Mouse (Mus musculus) T-helper 1 cell (primary cell): ENCODE measurements at regions not wholly inside any gene's neighbourhood (a gene's known extent, or its start where the extent isn't known, plus 50 kb on each side); places are given as distances from the start of the nearest gene placed in this dataset.

Experiments
- in situ Hi-C: fragments of 300-600 bp; cut with MboI, MseI; formaldehyde crosslinking; loops from one replicate; pipeline ENCODE4 v1.15.1; 2025; ENCODE audit warnings: high pct_unique_total_duplicates

GRCm38 (mm10) chr9:16994169-16994568 lies 493.1 kb upstream of the Fat3 start:
- in situ Hi-C loops, result no loop called here

GRCm38 (mm10) chr9:16988114-16988513 lies 487.0 kb upstream of the Fat3 start:
- in situ Hi-C loops, result no loop called here

GRCm38 (mm10) chr9:16977321-16977720 lies 476.2 kb upstream of the Fat3 start:
- in situ Hi-C loops, result loop anchor here (5.0 kb wide), 1 partner anchor 65 kb away; no protein-coding TSS in a partner anchor

DNA sequence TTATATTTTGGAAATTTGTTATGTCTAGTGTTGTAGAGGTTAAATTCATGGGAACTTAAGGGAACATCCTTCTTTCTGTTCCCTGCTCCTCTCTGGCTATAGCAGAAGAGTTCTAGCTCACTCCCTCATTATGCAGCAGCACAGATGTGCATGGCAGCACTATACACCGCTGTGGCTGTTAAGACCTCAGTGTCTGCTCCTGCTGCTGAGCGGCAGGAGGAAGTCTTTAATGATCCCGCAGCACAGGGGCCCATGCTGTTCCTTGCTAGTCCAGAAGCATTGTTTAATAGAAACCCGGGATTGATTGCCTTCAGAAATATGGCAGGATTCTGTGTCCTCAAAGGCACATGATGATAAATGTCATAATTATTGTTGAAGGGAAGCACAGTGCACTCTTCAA lies 469.3 kb upstream of the Fat3 start:
- in situ Hi-C loops, result no loop called here

DNA sequence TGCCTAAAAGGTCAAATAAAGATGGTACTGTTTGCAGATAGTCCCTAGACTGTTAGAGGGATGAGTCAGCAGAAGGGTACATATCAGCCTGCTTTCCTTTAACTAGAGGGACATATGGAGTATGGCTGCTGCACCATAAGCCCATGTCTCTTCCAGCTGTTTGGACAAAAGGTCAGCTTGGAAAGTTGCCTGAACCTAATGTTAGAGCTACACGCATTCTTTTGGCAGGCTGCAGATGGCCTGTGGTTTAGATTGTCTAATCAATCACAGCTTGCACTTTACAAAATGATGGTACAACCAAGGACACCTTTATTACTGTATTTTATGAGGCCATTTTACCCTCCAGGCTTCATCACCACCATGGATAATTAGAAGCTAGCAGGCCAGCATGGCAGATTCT lies 432.5 kb upstream of the Fat3 start:
- in situ Hi-C loops, result no loop called here

DNA sequence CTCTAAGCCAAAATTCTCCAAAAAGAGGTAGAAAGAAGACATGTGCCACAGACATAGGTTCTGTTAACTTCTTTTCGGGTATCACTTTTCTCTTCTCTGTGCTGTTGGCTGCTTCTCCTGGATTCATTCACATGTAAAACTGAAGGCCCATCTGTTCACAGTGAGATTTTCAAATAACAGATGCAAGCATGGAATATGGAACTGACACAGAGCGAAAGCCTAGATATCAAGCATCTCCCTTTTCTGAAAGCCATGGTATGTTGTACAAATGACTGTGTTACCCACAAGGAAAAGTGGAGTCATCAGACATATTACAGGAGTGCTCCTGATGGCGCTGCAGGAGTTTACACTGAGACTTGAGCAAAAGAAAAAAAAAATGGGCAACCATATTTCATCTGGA lies 430.5 kb upstream of the Fat3 start:
- in situ Hi-C loops, result no loop called here

GRCm38 (mm10) chr9:16926315-16926984 lies 425.4 kb upstream of the Fat3 start:
- in situ Hi-C loops, result no loop called here

DNA sequence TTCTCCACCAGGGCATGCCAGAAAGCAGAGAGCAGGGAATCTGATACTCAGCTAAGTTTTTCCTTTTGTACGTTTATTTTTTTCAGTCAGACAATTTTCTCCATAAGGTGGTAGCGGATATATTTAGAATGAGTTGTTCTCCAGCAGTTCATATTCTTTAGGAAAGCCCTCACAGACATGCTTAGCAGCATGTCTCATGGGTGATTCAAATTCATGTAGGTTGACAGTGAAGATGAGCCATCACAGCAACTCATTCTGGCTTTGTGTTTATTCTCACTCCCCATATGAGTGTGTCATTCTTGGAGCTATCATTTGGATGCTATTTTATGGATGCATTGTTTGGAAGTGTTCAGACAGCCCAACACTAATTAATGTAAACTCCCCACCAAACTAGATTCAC lies 424.2 kb upstream of the Fat3 start:
- in situ Hi-C loops, result no loop called here

GRCm38 (mm10) chr9:16906155-16906554 lies 405.1 kb upstream of the Fat3 start:
- in situ Hi-C loops, result no loop called here

DNA sequence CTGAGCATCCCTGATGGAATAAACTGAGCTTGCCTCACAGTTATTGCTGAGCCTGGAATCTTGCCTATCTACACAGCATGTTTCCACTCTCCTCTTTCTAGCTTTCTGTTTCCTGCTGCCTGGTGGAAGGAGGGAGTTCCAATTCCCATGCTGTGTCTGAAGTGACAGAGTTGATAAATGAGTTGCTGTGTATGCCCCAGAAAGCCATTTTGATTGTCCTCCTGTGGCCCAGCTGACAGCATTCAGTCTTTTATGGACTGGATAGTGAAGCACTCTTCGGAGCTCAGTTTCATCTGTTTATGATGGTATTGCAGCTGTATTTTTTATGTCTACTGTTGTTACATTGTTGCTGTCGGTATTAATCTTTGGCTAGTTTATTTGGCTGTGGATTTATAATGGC lies 398.0 kb upstream of the Fat3 start:
- in situ Hi-C loops, result no loop called here

GRCm38 (mm10) chr9:16852458-16853026 lies 351.5 kb upstream of the Fat3 start:
- in situ Hi-C loops, result no loop called here

DNA sequence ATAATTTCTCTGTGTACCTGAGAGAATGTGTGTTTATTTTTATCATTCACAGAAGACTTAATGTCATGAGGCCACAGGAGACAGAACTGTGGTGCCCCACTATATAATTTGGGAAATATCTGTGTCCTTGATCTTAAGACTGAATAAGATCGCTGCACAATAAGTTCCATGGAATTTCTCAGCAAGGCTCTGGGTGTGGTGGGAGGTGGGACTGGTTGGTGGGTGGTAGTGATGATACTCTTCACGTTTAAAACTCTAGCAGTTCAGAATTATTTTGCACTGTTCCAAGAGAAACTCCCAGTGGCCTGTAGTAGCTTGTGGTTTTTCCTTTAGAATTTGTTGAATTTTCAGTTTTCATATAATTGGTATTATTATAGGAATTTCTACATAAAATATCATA lies 307.4 kb upstream of the Fat3 start:
- in situ Hi-C loops, result no loop called here

DNA sequence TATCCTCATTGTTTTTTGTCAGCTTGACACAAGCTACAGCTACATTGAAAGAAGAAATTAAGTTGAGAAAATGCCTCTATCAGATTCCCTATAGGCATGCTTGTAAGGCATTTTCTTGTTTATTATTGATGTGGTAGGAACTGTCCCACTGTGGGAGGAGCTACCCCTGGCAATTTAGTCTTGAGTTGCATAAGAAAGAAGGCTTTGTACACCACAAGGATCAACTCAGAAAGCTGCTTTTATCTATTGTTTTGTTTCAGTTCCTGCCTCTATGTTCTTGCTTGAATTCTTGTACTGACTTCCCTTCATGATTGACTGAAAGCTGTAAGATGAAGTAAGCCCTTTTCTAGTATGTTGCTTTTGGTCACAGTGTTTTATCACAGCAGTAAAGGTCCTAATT lies 271.8 kb upstream of the Fat3 start:
- in situ Hi-C loops, result no loop called here

- in situ Hi-C loops, result no loop called here
Observed at GRCm38 (mm10) chr9:16727653-16728052, 226.6 kb upstream of the Fat3 start.

- in situ Hi-C loops, result no loop called here
Observed at GRCm38 (mm10) chr9:16702431-16702830, 201.3 kb upstream of the Fat3 start.

DNA sequence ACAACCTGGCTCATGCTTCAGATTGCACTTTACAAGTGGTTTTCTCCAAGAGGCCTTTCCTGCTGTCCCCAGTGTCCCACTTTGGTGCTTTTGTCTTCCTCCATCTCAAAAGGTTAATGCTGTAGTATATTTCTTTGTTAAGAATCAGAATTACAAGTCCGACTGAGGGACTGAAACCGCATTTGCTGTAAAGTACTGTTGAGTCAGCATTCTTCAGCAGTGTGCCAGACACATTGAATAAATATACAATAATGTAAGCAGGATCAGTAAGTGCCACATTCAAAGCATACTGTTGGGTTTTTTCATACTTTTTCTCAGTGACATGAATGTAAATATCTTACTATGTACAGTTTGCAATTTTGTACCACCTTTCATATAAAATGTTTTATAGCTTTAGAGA lies 160.4 kb upstream of the Fat3 start:
- in situ Hi-C loops, result no loop called here

GRCm38 (mm10) chr9:16660940-16661339 lies 159.9 kb upstream of the Fat3 start:
- in situ Hi-C loops, result no loop called here
